Mouse (Mus musculus): ENCODE data around the gene Fastkd5. TPM values are rescaled to one million over a fixed set of nuclear protein-coding genes. Genes with fewer than 3 reads are reported as not detected.

The Fastkd5 gene
- polyA plus RNA-seq (2016; fragmentation: Nextera tagmentation; extraction: Ambion mirVana), result 18.9 and 19.3 TPM in 2 replicates

- peaks cover 30% of the 10 kb centered on the region for H3K27me3 ChIP-seq
- under 1% methylated on average over 25 of the region's 25 CpGs for WGBS
- H3K4me1 ChIP-seq, result peaks cover 25% of the 10 kb centered on the region
- no peaks in the 10 kb centered on the region for H3K9me3 ChIP-seq
- H3K27ac ChIP-seq (replicated peaks), result peak within 1 kb of the TSS; percentile 58
- H3K9ac ChIP-seq (replicated peaks), result peak within 1 kb of the TSS; percentile 88
- peak; percentile 85 for ATAC-seq (ENCODE audit: low FRiP score, low read depth)
- H3K4me2 ChIP-seq (replicated peaks), result peak within 1 kb of the TSS; percentile 95
- H3K36me3 ChIP-seq, result peaks cover 22% of the 10 kb centered on the region
- peak within 1 kb of the TSS; percentile 96 for H3K4me3 ChIP-seq
Observed at GRCm38 (mm10) chr2:130629839-130630203, at the start of gene Fastkd5, which contains the start of gene Ubox5. TSS of gene Fastkd5 (minus strand) at chr2:130630027. TSS of gene Ubox5 (minus strand) at chr2:130630038.

- Histone ChIP-seq H3K4me1 (no peaks in the 10 kb centered on the region), H3K27ac (replicated peaks) (no peak overlapping the region), H3K9ac (replicated peaks) (no peak overlapping the region), H3K4me3 (no peak overlapping the region), H3K36me3 (peaks cover 93% of the 10 kb centered on the region), H3K9me3 (no peaks in the 10 kb centered on the region), H3K27me3 (no peaks in the 10 kb centered on the region), H3K4me2 (replicated peaks) (no peak overlapping the region)
- 94% methylated on average over 12 of the region's 12 CpGs for WGBS
- no peak for ATAC-seq (ENCODE audit: low FRiP score, low read depth)
Observed at GRCm38 (mm10) chr2:130679154-130679553, 49.3 kb upstream of the Fastkd5 start.

GRCm38 (mm10) chr2:130677211-130677610, 47.4 kb upstream of the Fastkd5 start:
- H3K27ac ChIP-seq (replicated peaks), result no peak overlapping the region
- no peak for ATAC-seq (ENCODE audit: low FRiP score, low read depth)
- H3K4me1 ChIP-seq, result no peaks in the 10 kb centered on the region
- H3K9ac ChIP-seq (replicated peaks), result no peak overlapping the region
- no peak overlapping the region for H3K4me2 ChIP-seq (replicated peaks)
- H3K4me3 ChIP-seq, result no peak overlapping the region
- H3K36me3 ChIP-seq, result peaks cover 95% of the 10 kb centered on the region
- H3K9me3 ChIP-seq, result no peaks in the 10 kb centered on the region
- H3K27me3 ChIP-seq, result no peaks in the 10 kb centered on the region
- 92% methylated on average over 10 of the region's 10 CpGs for WGBS

- Histone ChIP-seq H3K27me3 (no peaks in the 10 kb centered on the region), H3K27ac (replicated peaks) (peak within 1 kb of the TSS; percentile 82), H3K9me3 (no peaks in the 10 kb centered on the region), H3K9ac (replicated peaks) (peak within 1 kb of the TSS; percentile 71), H3K36me3 (peaks cover 14% of the 10 kb centered on the region), H3K4me1 (peaks cover 28% of the 10 kb centered on the region), H3K4me3 (peak within 1 kb of the TSS; percentile 61), H3K4me2 (replicated peaks) (peak within 1 kb of the TSS; percentile 87)
- WGBS, result under 1% methylated on average over 31 of the region's 31 CpGs
- ATAC-seq (ENCODE audit: low FRiP score, low read depth), result peak; percentile 66
Observed at GRCm38 (mm10) chr2:130667559-130667958, 37.7 kb upstream of the Fastkd5 start, which contains the start of gene Itpa. TSS of gene Itpa (plus strand) at chr2:130667610.

- Histone ChIP-seq H3K9ac (replicated peaks) (peak within 1 kb of the TSS; percentile 74), H3K4me3 (peak within 1 kb of the TSS; percentile 52), H3K9me3 (no peaks in the 10 kb centered on the region), H3K27ac (replicated peaks) (peak within 1 kb of the TSS; percentile 96), H3K27me3 (no peaks in the 10 kb centered on the region), H3K4me2 (replicated peaks) (peak within 1 kb of the TSS; percentile 72), H3K36me3 (peaks cover 20% of the 10 kb centered on the region), H3K4me1 (peaks cover 24% of the 10 kb centered on the region)
- under 1% methylated on average over 40 of the region's 40 CpGs for WGBS
- ATAC-seq (ENCODE audit: low FRiP score, low read depth), result peak; percentile 96
Observed at GRCm38 (mm10) chr2:130664102-130664701, 34.4 kb upstream of the Fastkd5 start, which contains the start of gene Ddrgk1. TSS of gene Ddrgk1 (minus strand) at chr2:130664659.

- H3K27me3 ChIP-seq, result no peaks in the 10 kb centered on the region
- WGBS, result 86% methylated on average over 11 of the region's 11 CpGs
- H3K4me3 ChIP-seq, result peak overlapping the region; percentile 52
- H3K4me2 ChIP-seq (replicated peaks), result peak overlapping the region; percentile 72
- no peak for ATAC-seq (ENCODE audit: low FRiP score, low read depth)
- H3K9ac ChIP-seq (replicated peaks), result peak overlapping the region; percentile 74
- H3K27ac ChIP-seq (replicated peaks), result peak overlapping the region; percentile 96
- H3K4me1 ChIP-seq, result peaks cover 20% of the 10 kb centered on the region
- no peaks in the 10 kb centered on the region for H3K9me3 ChIP-seq
- peaks cover 28% of the 10 kb centered on the region for H3K36me3 ChIP-seq
Observed at GRCm38 (mm10) chr2:130663342-130663741, 33.5 kb upstream of the Fastkd5 start.

GRCm38 (mm10) chr2:130658530-130658929, 28.7 kb upstream of the Fastkd5 start:
- H3K27me3 ChIP-seq, result no peaks in the 10 kb centered on the region
- peaks cover 11% of the 10 kb centered on the region for H3K4me1 ChIP-seq
- H3K27ac ChIP-seq (replicated peaks), result no peak overlapping the region
- no peak overlapping the region for H3K4me3 ChIP-seq
- H3K9me3 ChIP-seq, result no peaks in the 10 kb centered on the region
- WGBS, result 95% methylated on average over 10 of the region's 10 CpGs
- no peak overlapping the region for H3K9ac ChIP-seq (replicated peaks)
- peaks cover 74% of the 10 kb centered on the region for H3K36me3 ChIP-seq
- no peak overlapping the region for H3K4me2 ChIP-seq (replicated peaks)
- no peak for ATAC-seq (ENCODE audit: low FRiP score, low read depth)

GRCm38 (mm10) chr2:130657541-130657940, 27.7 kb upstream of the Fastkd5 start:
- H3K36me3 ChIP-seq, result peaks cover 77% of the 10 kb centered on the region
- no peak for ATAC-seq (ENCODE audit: low FRiP score, low read depth)
- no peak overlapping the region for H3K27ac ChIP-seq (replicated peaks)
- H3K4me2 ChIP-seq (replicated peaks), result no peak overlapping the region
- H3K9me3 ChIP-seq, result no peaks in the 10 kb centered on the region
- peaks cover 1% of the 10 kb centered on the region; the same call in 1 of the 2 replicates for H3K4me1 ChIP-seq
- H3K4me3 ChIP-seq, result no peak overlapping the region
- H3K27me3 ChIP-seq, result no peaks in the 10 kb centered on the region
- WGBS, result 86% methylated on average over 6 of the region's 6 CpGs
- H3K9ac ChIP-seq (replicated peaks), result no peak overlapping the region

- Histone ChIP-seq H3K36me3 (peaks cover 75% of the 10 kb centered on the region), H3K4me2 (replicated peaks) (no peak overlapping the region), H3K9ac (replicated peaks) (no peak overlapping the region), H3K27ac (replicated peaks) (no peak overlapping the region), H3K9me3 (no peaks in the 10 kb centered on the region), H3K4me1 (no peaks in the 10 kb centered on the region), H3K4me3 (no peak overlapping the region), H3K27me3 (no peaks in the 10 kb centered on the region)
- WGBS, result 93% methylated on average over 9 of the region's 9 CpGs
- no peak for ATAC-seq (ENCODE audit: low FRiP score, low read depth)
Observed at GRCm38 (mm10) chr2:130656536-130656935, 26.7 kb upstream of the Fastkd5 start.

GRCm38 (mm10) chr2:130655660-130656339, 26.0 kb upstream of the Fastkd5 start:
- no peaks in the 10 kb centered on the region for H3K4me1 ChIP-seq
- no peaks in the 10 kb centered on the region for H3K27me3 ChIP-seq
- H3K9ac ChIP-seq (replicated peaks), result no peak overlapping the region
- H3K4me3 ChIP-seq, result no peak overlapping the region
- H3K27ac ChIP-seq (replicated peaks), result no peak overlapping the region
- H3K9me3 ChIP-seq, result no peaks in the 10 kb centered on the region
- no peak for ATAC-seq (ENCODE audit: low FRiP score, low read depth)
- no peak overlapping the region for H3K4me2 ChIP-seq (replicated peaks)
- 90% methylated on average over 6 of the region's 6 CpGs for WGBS
- peaks cover 69% of the 10 kb centered on the region for H3K36me3 ChIP-seq

- Histone ChIP-seq H3K27ac (replicated peaks) (no peak overlapping the region), H3K4me2 (replicated peaks) (no peak overlapping the region), H3K4me3 (no peak overlapping the region), H3K9ac (replicated peaks) (no peak overlapping the region), H3K27me3 (no peaks in the 10 kb centered on the region), H3K36me3 (peaks cover 63% of the 10 kb centered on the region), H3K9me3 (no peaks in the 10 kb centered on the region), H3K4me1 (no peaks in the 10 kb centered on the region)
- ATAC-seq (ENCODE audit: low FRiP score, low read depth), result no peak
- 88% methylated on average over 1 of the region's 1 CpGs for WGBS
Observed at GRCm38 (mm10) chr2:130653760-130654159, 23.9 kb upstream of the Fastkd5 start.

GRCm38 (mm10) chr2:130653303-130653702, 23.5 kb upstream of the Fastkd5 start:
- Histone ChIP-seq H3K27me3 (no peaks in the 10 kb centered on the region), H3K27ac (replicated peaks) (no peak overlapping the region), H3K36me3 (peaks cover 59% of the 10 kb centered on the region), H3K4me2 (replicated peaks) (no peak overlapping the region), H3K4me3 (no peak overlapping the region), H3K9me3 (no peaks in the 10 kb centered on the region), H3K4me1 (no peaks in the 10 kb centered on the region), H3K9ac (replicated peaks) (no peak overlapping the region)
- 90% methylated on average over 2 of the region's 2 CpGs for WGBS
- ATAC-seq (ENCODE audit: low FRiP score, low read depth), result no peak

Data from midbrain, embryonic 12.5 days (tissue).